Mouse (Mus musculus): ENCODE measurements around the gene Riiad1. TPM values are rescaled to one million over a fixed set of nuclear protein-coding genes. Genes with fewer than 3 reads are reported as not detected.
A peak's percentile ranks its signal among the peaks of the same experiment; 100 is the strongest.

The Riiad1 gene
- polyA plus RNA-seq, 3 experiments from 2014 or later, result not detected

DNA sequence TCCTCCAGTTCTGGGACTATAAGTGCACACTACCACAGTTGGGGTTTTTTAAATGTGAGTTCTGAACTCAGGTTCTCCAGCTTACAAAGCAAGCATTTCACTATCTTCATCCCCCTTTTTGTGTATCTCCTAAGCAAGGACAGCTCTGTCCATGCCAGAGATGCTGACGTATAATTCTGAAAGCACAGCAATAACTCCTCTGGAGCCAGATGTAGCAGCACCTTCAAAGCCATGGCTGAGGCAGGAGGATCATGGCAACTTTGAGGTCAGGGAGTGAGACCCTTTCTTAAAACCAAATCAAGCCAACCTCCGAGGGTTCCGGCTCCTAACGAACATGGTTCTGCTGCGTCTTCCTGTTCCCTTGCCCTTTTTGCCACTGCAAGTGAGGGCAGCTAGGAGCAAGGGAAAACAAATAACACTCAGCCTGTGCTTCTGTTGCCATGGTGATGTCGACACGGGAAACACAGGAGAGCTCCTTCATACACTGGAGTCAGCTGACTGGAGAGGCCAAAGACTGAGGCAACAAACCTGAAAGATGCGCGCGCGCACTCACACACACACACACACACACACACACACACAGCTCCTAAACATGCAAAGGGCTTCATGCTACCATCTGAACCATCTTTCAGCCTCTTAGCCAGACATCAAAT, 16.1 kb downstream of the Riiad1 start:
- ATAC-seq, result no peak

DNA sequence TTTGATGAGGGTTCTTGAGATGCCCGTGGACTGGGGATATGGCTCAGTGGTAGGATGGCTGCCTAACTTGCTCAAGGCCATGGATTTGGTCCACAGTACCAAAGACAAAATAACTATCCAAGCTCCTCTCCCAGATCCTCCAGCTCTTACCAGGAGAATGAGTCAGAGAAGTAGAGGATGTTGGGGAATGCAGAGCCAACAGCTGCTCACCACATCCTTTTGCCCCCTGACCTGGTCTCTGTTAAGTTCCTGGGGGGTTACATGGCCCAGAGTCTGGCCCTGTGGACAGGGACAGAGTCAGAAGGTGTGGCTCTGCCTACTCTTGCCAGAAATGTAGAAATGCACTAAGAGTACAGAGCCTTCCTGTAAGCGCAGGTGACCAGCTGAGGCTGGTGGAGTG, 20.3 kb downstream of the Riiad1 start:
- ATAC-seq, result no peak

- ATAC-seq, result no peak
Observed at GRCm38 (mm10) chr3:94457055-94457454, 23.1 kb downstream of the Riiad1 start.

DNA sequence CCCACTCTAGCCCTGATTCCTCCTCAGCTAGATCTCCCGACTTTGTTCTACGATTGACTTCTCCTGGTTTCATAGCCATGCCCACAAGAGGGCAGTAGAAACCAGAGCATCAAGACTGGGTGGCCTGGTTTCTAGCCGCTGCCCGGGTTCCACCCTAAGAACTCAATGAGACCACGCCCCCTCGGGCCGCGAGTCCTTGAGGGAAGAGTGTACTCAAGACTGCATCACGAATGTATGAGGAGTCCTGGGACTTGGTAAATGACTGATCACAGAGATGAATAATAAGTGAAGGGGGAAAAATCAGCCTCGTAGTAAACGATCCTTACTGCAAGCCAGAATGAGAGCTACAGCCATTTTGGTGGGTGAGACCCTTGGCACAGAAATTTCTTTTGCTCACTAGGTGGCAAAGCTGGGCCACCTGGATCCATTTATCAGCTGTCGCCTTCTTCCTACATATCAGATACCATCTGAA, 23.6 kb downstream of the Riiad1 start:
- peak; percentile 75 for ATAC-seq

- no peak for ATAC-seq
Observed at GRCm38 (mm10) chr3:94449377-94449776, 30.8 kb downstream of the Riiad1 start.

- peak; percentile 47 for ATAC-seq
Observed at GRCm38 (mm10) chr3:94443597-94443964, 36.6 kb downstream of the Riiad1 start, which contains the start of gene Oaz3. Gene Oaz3 (minus strand): TSS chr3:94443915.

- ATAC-seq, result peak; percentile 90
Observed at GRCm38 (mm10) chr3:94442951-94443596, 37.1 kb downstream of the Riiad1 start, which contains the start of gene Mrpl9. Gene Mrpl9 (plus strand): TSS chr3:94443318.

DNA sequence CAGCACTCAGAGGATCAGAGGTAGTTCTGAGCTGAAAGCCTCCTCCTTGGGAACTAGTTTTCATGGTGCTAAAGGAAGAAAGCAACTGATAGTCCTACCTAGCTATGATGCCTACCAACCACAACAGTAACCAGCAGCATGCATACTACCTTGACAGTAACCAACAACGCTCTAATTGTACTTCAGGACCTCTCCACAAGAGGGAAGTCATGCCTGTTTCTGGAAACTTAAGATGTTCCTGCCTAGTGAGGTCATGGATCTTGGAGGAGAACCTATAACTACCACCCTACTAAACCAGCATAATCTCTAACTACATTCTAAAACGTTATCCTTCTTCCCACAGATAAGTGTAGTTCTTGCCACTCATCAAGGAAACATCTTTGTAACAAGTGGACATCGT, 39.0 kb downstream of the Riiad1 start:
- no peak for ATAC-seq

- ATAC-seq, result no peak
Observed at GRCm38 (mm10) chr3:94436420-94436819, 43.7 kb downstream of the Riiad1 start.

DNA sequence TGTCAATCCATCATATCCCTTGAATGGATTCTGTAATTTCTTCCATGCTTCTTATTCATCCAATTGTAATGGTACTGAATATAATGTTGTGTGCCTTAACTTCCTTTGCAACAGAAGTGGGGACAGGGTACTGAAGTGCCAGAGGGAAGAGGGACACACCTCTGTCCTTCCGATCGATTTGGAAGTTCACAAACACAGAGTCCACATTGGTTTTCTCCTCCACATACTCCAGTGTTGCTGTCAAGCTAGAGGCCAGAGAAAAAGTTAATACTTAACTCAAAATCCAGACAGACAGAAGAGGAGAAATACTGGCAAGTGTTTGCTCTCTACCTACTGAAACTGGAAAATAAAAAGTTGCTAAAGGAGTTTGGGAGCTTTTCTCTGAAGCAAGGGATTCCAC, 45.8 kb downstream of the Riiad1 start:
- no peak for ATAC-seq

GRCm38 (mm10) chr3:94430980-94431379, 49.2 kb downstream of the Riiad1 start:
- no peak for ATAC-seq

Other genes with a start within 250 kb of the Riiad1 start
- not detected for gene Gm4778, start 216.3 kb downstream of the Riiad1 start, polyA plus RNA-seq (2017; shearing (Covaris generic))
- 10 to 100 TPM in 1 of 3 experiments, 1 to 10 TPM in 2; 7.0 to 10.7 (median 9.0) TPM for gene Them4, start 170.3 kb downstream of the Riiad1 start, polyA plus RNA-seq (2017; shearing (Covaris generic))
- not detected for gene Them5, start 138.2 kb downstream of the Riiad1 start, polyA plus RNA-seq (2017; shearing (Covaris generic))
- gene C2cd4d, start 117.9 kb downstream of the Riiad1 start, polyA plus RNA-seq (2017; shearing (Covaris generic)), result not detected
- gene Rorc, start 107.5 kb downstream of the Riiad1 start, polyA plus RNA-seq (2017; shearing (Covaris generic)), result 10 to 100 TPM in 2 of 3 experiments, 1 to 10 TPM in 1; 5.4 to 13.2 (median 13.1) TPM
- gene Lingo4, start 81.8 kb downstream of the Riiad1 start, polyA plus RNA-seq (2017; shearing (Covaris generic)), result 1 to 10 TPM in 2 of 3 experiments, under 1 TPM in 1; 0.45 to 2.3 (median 1.5) TPM
- gene Tdrkh, start 67.1 kb downstream of the Riiad1 start, polyA plus RNA-seq (2017; shearing (Covaris generic)), result 10 to 100 TPM in 1 of 3 experiments, 1 to 10 TPM in 2; 4.8 to 11.2 (median 7.8) TPM
- 10 to 100 TPM; 45.9 to 67.0 (median 66.8) TPM for gene Mrpl9, start 37.0 kb downstream of the Riiad1 start, polyA plus RNA-seq (2017; shearing (Covaris generic))
- 1 to 10 TPM in 2 of 3 experiments, under 1 TPM in 1; 0.75 to 1.2 (median 1.0) TPM for gene Oaz3, start 36.4 kb downstream of the Riiad1 start, polyA plus RNA-seq (2017; shearing (Covaris generic))
- 1 to 10 TPM in 1 of 3 experiments, under 1 TPM in 2; 0.73 to 1.5 (median 0.87) TPM for gene Celf3, start 2.0 kb downstream of the Riiad1 start, polyA plus RNA-seq (2017; shearing (Covaris generic))
- 10 to 100 TPM; 12.2 to 17.5 (median 16.6) TPM for gene Snx27, start 102.4 kb upstream of the Riiad1 start, polyA plus RNA-seq (2017; shearing (Covaris generic))
- not detected for gene Gm10972, start 162.8 kb upstream of the Riiad1 start, polyA plus RNA-seq (2017; shearing (Covaris generic))
- gene Tuft1, start 178.5 kb upstream of the Riiad1 start, polyA plus RNA-seq (2017; shearing (Covaris generic)), result 1 to 10 TPM; 1.8 to 3.9 (median 3.3) TPM
- not detected for gene Selenbp2, start 213.2 kb upstream of the Riiad1 start, polyA plus RNA-seq (2017; shearing (Covaris generic))

Data from inflammation-experienced regulatory T-cells, adult 6 months (primary cell).